Mouse (Mus musculus) T-helper 2 cell (primary cell): ENCODE measurements at regions not wholly inside any gene's neighbourhood (a gene's known extent, or its start where the extent isn't known, plus 50 kb on each side); places are given as distances from the start of the nearest gene placed in this dataset.

Source experiments
- in situ Hi-C: fragments of 300-600 bp; cut with MboI, MseI; formaldehyde crosslinking; loops from one replicate; pipeline ENCODE4 v1.15.1; 2025; ENCODE audit warnings: high pct_unique_total_duplicates

- in situ Hi-C loops, result no loop called here
Measured at GRCm38 (mm10) chr4:125880028-125880427, 144.3 kb upstream of the Csf3r start.

- in situ Hi-C loops, result no loop called here
Measured at GRCm38 (mm10) chr4:125882531-125882930, 141.8 kb upstream of the Csf3r start.

GRCm38 (mm10) chr4:125890510-125890909 is 133.8 kb upstream of the Csf3r start:
- in situ Hi-C loops, result no loop called here

- in situ Hi-C loops, result no loop called here
Measured at GRCm38 (mm10) chr4:125893139-125893538, 131.2 kb upstream of the Csf3r start.

- in situ Hi-C loops, result no loop called here
Measured at GRCm38 (mm10) chr4:125897707-125898106, 126.6 kb upstream of the Csf3r start.

GRCm38 (mm10) chr4:125898631-125899348 is 125.6 kb upstream of the Csf3r start:
- in situ Hi-C loops, result no loop called here

- in situ Hi-C loops, result no loop called here
Measured at GRCm38 (mm10) chr4:125901546-125902276, 122.6 kb upstream of the Csf3r start.

GRCm38 (mm10) chr4:125906296-125906695 is 118.1 kb upstream of the Csf3r start:
- in situ Hi-C loops, result no loop called here

GRCm38 (mm10) chr4:125908901-125909300 is 115.4 kb upstream of the Csf3r start:
- in situ Hi-C loops, result no loop called here

GRCm38 (mm10) chr4:125911541-125912270 is 112.6 kb upstream of the Csf3r start:
- in situ Hi-C loops, result loop anchor here (10.0 kb wide), 1 partner anchor 1283 kb away; no protein-coding TSS in a partner anchor

- in situ Hi-C loops, result loop anchor here (10.0 kb wide), 1 partner anchor 1282 kb away; no protein-coding TSS in a partner anchor
Measured at GRCm38 (mm10) chr4:125912444-125913049, 111.8 kb upstream of the Csf3r start.

- in situ Hi-C loops, result loop anchor here (10.0 kb wide), 1 partner anchor 1280 kb away; no protein-coding TSS in a partner anchor
Measured at GRCm38 (mm10) chr4:125915166-125915565, 109.2 kb upstream of the Csf3r start.

GRCm38 (mm10) chr4:125917210-125917609 is 107.1 kb upstream of the Csf3r start:
- in situ Hi-C loops, result loop anchor here (10.0 kb wide), 1 partner anchor 1278 kb away; no protein-coding TSS in a partner anchor

GRCm38 (mm10) chr4:125921550-125922316 is 102.6 kb upstream of the Csf3r start:
- in situ Hi-C loops, result no loop called here

- in situ Hi-C loops, result no loop called here
Measured at GRCm38 (mm10) chr4:125922317-125922878, 102.0 kb upstream of the Csf3r start.

GRCm38 (mm10) chr4:125923225-125923624 is 101.1 kb upstream of the Csf3r start:
- in situ Hi-C loops, result no loop called here

GRCm38 (mm10) chr4:125928196-125928595 is 96.2 kb upstream of the Csf3r start:
- in situ Hi-C loops, result no loop called here

- in situ Hi-C loops, result no loop called here
Measured at GRCm38 (mm10) chr4:125929122-125929772, 95.1 kb upstream of the Csf3r start.

GRCm38 (mm10) chr4:125930764-125931163 is 93.6 kb upstream of the Csf3r start:
- in situ Hi-C loops, result no loop called here

GRCm38 (mm10) chr4:125931321-125931720 is 93.0 kb upstream of the Csf3r start:
- in situ Hi-C loops, result no loop called here
